Mouse (Mus musculus) liver, embryonic 13.5 days (tissue): ENCODE measurements around the gene Cntnap4. TPM values are rescaled to one million over a fixed set of nuclear protein-coding genes. Genes with fewer than 3 reads are reported as not detected.

Experiments used
- ATAC-seq: fragments of 200-750 bp; cut with Nextera tagmentation; 2 replicates; pipeline ENCODE4 v1.8.0; 2017; ENCODE audit warnings: low read depth, mild to moderate bottlenecking, moderate number of reproducible peaks, moderate library complexity
- DNase-seq: peaks from one replicate; pipeline ENCODE4 v3.0.0; 2022
- H3K27ac ChIP-seq: fragments of 300-500 bp; sonication (generic); 2 replicates; pipeline ENCODE4 v1.5.1; 2015; ENCODE audit warnings: moderate library complexity, mild to moderate bottlenecking, inconsistent platforms
- H3K27me3 ChIP-seq: fragments of 300-500 bp; sonication (generic); 2 replicates; pipeline ENCODE4 v1.6.1; 2015; ENCODE audit warnings: mild to moderate bottlenecking, inconsistent platforms
- H3K36me3 ChIP-seq: fragments of 300-500 bp; sonication (generic); 2 replicates; pipeline ENCODE4 v1.6.1; 2015; ENCODE audit warnings: mild to moderate bottlenecking, inconsistent platforms
- H3K4me1 ChIP-seq: fragments of 300-500 bp; sonication (generic); replicated peaks from 2 replicates; pipeline ENCODE4 v1.6.1; 2015; ENCODE audit warnings: inconsistent platforms
- H3K4me2 ChIP-seq: fragments of 300-500 bp; sonication (generic); 2 replicates; pipeline ENCODE4 v1.6.1; 2015; ENCODE audit warnings: inconsistent platforms, mild to moderate bottlenecking, moderate library complexity
- H3K4me3 ChIP-seq: fragments of 300-500 bp; sonication (generic); replicated peaks from 2 replicates; pipeline ENCODE4 v1.5.1; 2015; ENCODE audit warnings: mild to moderate bottlenecking, inconsistent platforms
- H3K9ac ChIP-seq: fragments of 300-500 bp; sonication (generic); 2 replicates; pipeline ENCODE4 v1.6.1; 2015; ENCODE audit warnings: mild to moderate bottlenecking, inconsistent platforms
- H3K9me3 ChIP-seq: fragments of 300-500 bp; sonication (generic); replicated peaks from 2 replicates; pipeline ENCODE4 v1.6.1; 2016; ENCODE audit warnings: inconsistent platforms
- WGBS: fragments of 180-500 bp; shearing (Covaris S2); methylation state at CpG from one replicate; pipeline ENCODE4 v1.1.7; 2015; ENCODE audit not compliant: insufficient replicate concordance; 5-methylcytosine and 5-hydroxymethylcytosine counted together
- polyA plus RNA-seq: library from polyadenylated mRNA; unstranded; fragments of >200 nt; fragmentation: Nextera tagmentation; extraction: Ambion mirVana; gene quantifications from 2 replicates; pipeline ENCODE4 v1.2.1, GENCODE M21; 2015

Cntnap4 gene
- polyA plus RNA-seq = 0.08 TPM in 1 of 2 replicates, not detected in the other

GRCm38 (mm10) chr8:112569471-112570141, at the start of gene Cntnap4:
Gene Cntnap4, plus strand, starts transcription at chr8:112570043.
- DNase-seq (no peak), ATAC-seq (no peak)
- Histone ChIP-seq H3K9me3 (peaks cover under 1% of the 10 kb centered on the region; the same call in 1 of the 2 replicates), H3K36me3 (no peaks in the 10 kb centered on the region), H3K27me3 (0 out of 2 replicates have a peak, but pooled peaks cover 2% of the 10 kb centered on the region), H3K9ac (no peak within 1 kb of the TSS), H3K4me3 (no peak within 1 kb of the TSS), H3K4me2 (no peak within 1 kb of the TSS), H3K27ac (no peak within 1 kb of the TSS), H3K4me1 (no peaks in the 10 kb centered on the region)
- 4% methylated on average over 18 of the region's 18 CpGs for WGBS

GRCm38 (mm10) chr8:112557376-112557775, 12.5 kb upstream of the Cntnap4 start:
- 34% methylated on average over 4 of the region's 4 CpGs for WGBS
- H3K4me2 ChIP-seq = no peak overlapping the region
- ATAC-seq = no peak

GRCm38 (mm10) chr8:112570541-112570940, 698 bp downstream of the Cntnap4 start:
- H3K4me2 ChIP-seq = no peak overlapping the region
- H3K27me3 ChIP-seq = 0 out of 2 replicates have a peak, but pooled peaks cover 2% of the 10 kb centered on the region

More at GRCm38 (mm10) chr8:112557376-112557775, 12.5 kb upstream of the Cntnap4 start:
- Histone ChIP-seq H3K9me3 (peaks cover 3% of the 10 kb centered on the region; the same call in 1 of the 2 replicates), H3K27ac (no peak overlapping the region), H3K4me3 (no peak overlapping the region), H3K27me3 (no peaks in the 10 kb centered on the region), H3K4me1 (no peaks in the 10 kb centered on the region), H3K9ac (no peak overlapping the region), H3K36me3 (no peaks in the 10 kb centered on the region)
- DNase-seq = no peak

GRCm38 (mm10) chr8:112571337-112571904, 1.6 kb downstream of the Cntnap4 start:
- no peaks in the 10 kb centered on the region for H3K36me3 ChIP-seq
- H3K27ac ChIP-seq = no peak overlapping the region
- ATAC-seq = no peak
- 18% methylated on average over 9 of the region's 9 CpGs for WGBS
- H3K4me3 ChIP-seq = no peak overlapping the region
- no peak for DNase-seq
- 0 out of 2 replicates have a peak, but pooled peaks cover 2% of the 10 kb centered on the region for H3K27me3 ChIP-seq
- no peak overlapping the region for H3K9ac ChIP-seq
- no peaks in the 10 kb centered on the region; the same call in 1 of the 2 replicates for H3K9me3 ChIP-seq
- H3K4me2 ChIP-seq = no peak overlapping the region
- H3K4me1 ChIP-seq = no peaks in the 10 kb centered on the region

More at GRCm38 (mm10) chr8:112570541-112570940, 698 bp downstream of the Cntnap4 start:
- no peak overlapping the region for H3K4me3 ChIP-seq
- H3K4me1 ChIP-seq = no peaks in the 10 kb centered on the region
- WGBS = 9% methylated on average over 6 of the region's 6 CpGs
- DNase-seq (no peak), ATAC-seq (no peak)
- H3K36me3 ChIP-seq = no peaks in the 10 kb centered on the region
- no peak overlapping the region for H3K9ac ChIP-seq
- no peaks in the 10 kb centered on the region; the same call in 1 of the 2 replicates for H3K9me3 ChIP-seq
- no peak overlapping the region for H3K27ac ChIP-seq

- Histone ChIP-seq H3K9ac (no peak overlapping the region), H3K27ac (no peak overlapping the region), H3K4me2 (no peak overlapping the region), H3K36me3 (no peaks in the 10 kb centered on the region), H3K27me3 (no peaks in the 10 kb centered on the region), H3K4me1 (no peaks in the 10 kb centered on the region), H3K9me3 (peaks cover 2% of the 10 kb centered on the region; the same call in 1 of the 2 replicates), H3K4me3 (no peak overlapping the region)
- ATAC-seq = no peak
- no peak for DNase-seq
- WGBS = 42% methylated on average over 6 of the region's 6 CpGs
Observed at GRCm38 (mm10) chr8:112581473-112581872, 11.6 kb downstream of the Cntnap4 start.

- no peak for ATAC-seq
- 67% methylated on average over 2 of the region's 2 CpGs for WGBS
Observed at GRCm38 (mm10) chr8:112583440-112583839, 13.6 kb downstream of the Cntnap4 start.

DNA sequence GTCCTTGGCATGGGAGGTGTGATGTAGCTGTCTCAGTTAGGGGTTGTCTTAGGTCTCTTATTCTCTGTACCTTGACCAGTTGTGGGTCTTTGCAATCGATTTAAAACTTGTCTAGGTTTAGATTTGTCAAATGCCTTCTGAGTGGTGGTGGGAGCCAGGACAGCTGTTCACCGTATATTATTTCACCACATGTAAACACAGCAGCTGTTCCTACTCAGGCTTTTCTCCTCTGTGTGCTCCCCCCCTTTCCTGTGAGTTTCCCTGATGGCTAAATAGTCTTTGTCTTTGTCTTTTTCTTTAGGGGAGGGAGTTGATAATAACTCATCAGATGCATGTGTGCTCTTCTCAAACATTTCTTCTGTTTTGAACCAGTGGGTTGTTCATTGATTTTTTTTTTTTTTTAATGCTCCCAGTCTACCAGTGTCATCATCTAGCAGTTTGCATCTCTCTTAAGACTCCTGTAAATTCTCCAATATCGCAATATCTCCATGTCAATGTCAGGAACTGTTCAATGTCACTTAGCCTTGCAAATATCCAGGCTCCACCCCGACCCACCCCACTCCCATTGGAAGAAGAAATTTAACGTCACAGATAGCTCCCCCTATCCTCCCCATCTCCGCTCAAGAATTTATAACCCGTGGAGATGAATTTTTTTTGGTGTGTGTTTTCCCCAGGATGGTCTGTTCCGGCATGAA, 18.7 kb downstream of the Cntnap4 start:
- WGBS = 59% methylated on average over 8 of the region's 8 CpGs
- no peak for ATAC-seq
- Histone ChIP-seq H3K4me3 (no peak overlapping the region), H3K27me3 (no peaks in the 10 kb centered on the region), H3K4me2 (no peak overlapping the region), H3K4me1 (no peaks in the 10 kb centered on the region), H3K9ac (no peak overlapping the region), H3K9me3 (peaks cover 9% of the 10 kb centered on the region; the same call in 1 of the 2 replicates), H3K27ac (no peak overlapping the region), H3K36me3 (no peaks in the 10 kb centered on the region)
- DNase-seq = no peak

More at GRCm38 (mm10) chr8:112583440-112583839, 13.6 kb downstream of the Cntnap4 start:
- no peak overlapping the region for H3K4me2 ChIP-seq
- peaks cover 4% of the 10 kb centered on the region; the same call in 1 of the 2 replicates for H3K9me3 ChIP-seq
- no peaks in the 10 kb centered on the region for H3K36me3 ChIP-seq
- DNase-seq = no peak
- H3K27me3 ChIP-seq = no peaks in the 10 kb centered on the region
- no peaks in the 10 kb centered on the region for H3K4me1 ChIP-seq
- no peak overlapping the region for H3K4me3 ChIP-seq
- no peak overlapping the region for H3K27ac ChIP-seq
- no peak overlapping the region for H3K9ac ChIP-seq

- H3K36me3 ChIP-seq = no peaks in the 10 kb centered on the region
- peaks cover 9% of the 10 kb centered on the region; the same call in 1 of the 2 replicates for H3K9me3 ChIP-seq
- H3K4me1 ChIP-seq = no peaks in the 10 kb centered on the region
- no peak overlapping the region for H3K9ac ChIP-seq
- no peak overlapping the region for H3K4me3 ChIP-seq
- no peak overlapping the region for H3K27ac ChIP-seq
- WGBS = 70% methylated on average over 14 of the region's 14 CpGs
- DNase-seq (no peak), ATAC-seq (no peak)
- no peak overlapping the region for H3K4me2 ChIP-seq
- H3K27me3 ChIP-seq = no peaks in the 10 kb centered on the region
Observed at GRCm38 (mm10) chr8:112589052-112589389, 19.2 kb downstream of the Cntnap4 start.

GRCm38 (mm10) chr8:112596023-112596776, 26.4 kb downstream of the Cntnap4 start:
- peaks cover 9% of the 10 kb centered on the region; the same call in 1 of the 2 replicates for H3K9me3 ChIP-seq
- no peak overlapping the region for H3K4me3 ChIP-seq
- 67% methylated on average over 15 of the region's 15 CpGs for WGBS
- no peak overlapping the region for H3K9ac ChIP-seq
- no peak overlapping the region for H3K27ac ChIP-seq
- DNase-seq (no peak), ATAC-seq (no peak)
- no peaks in the 10 kb centered on the region for H3K36me3 ChIP-seq
- no peak overlapping the region for H3K4me2 ChIP-seq
- no peaks in the 10 kb centered on the region for H3K4me1 ChIP-seq
- H3K27me3 ChIP-seq = no peaks in the 10 kb centered on the region

- no peaks in the 10 kb centered on the region for H3K4me1 ChIP-seq
- H3K27ac ChIP-seq = no peak overlapping the region
- H3K27me3 ChIP-seq = no peaks in the 10 kb centered on the region
- H3K36me3 ChIP-seq = no peaks in the 10 kb centered on the region
- no peak overlapping the region for H3K9ac ChIP-seq
- H3K4me2 ChIP-seq = no peak overlapping the region
- ATAC-seq (no peak), DNase-seq (no peak)
- peaks cover 9% of the 10 kb centered on the region; the same call in 1 of the 2 replicates for H3K9me3 ChIP-seq
- H3K4me3 ChIP-seq = no peak overlapping the region
- WGBS = 65% methylated on average over 11 of the region's 11 CpGs
Observed at GRCm38 (mm10) chr8:112599975-112600374, 30.1 kb downstream of the Cntnap4 start.

DNA sequence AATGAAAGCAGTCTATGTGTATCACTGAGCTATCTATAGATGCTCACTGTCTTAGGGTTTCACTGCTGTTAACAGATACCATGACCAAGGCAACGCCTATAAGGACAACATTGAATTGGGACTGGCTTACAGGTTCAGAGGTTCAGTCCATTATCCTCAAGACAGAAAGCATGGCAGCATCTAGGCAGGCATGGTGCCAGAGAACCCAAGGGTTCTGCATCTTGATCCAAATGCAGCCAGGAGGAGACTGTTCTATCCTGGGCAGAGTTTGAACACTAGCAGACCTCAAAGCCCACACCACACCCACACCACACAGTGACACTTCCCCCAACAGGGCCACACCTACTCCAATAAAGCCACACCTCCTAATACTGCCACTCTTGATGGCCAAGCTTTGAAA, 31.3 kb downstream of the Cntnap4 start:
- H3K9me3 ChIP-seq = peaks cover 8% of the 10 kb centered on the region; the same call in 1 of the 2 replicates
- no peak overlapping the region for H3K27ac ChIP-seq
- no peak for DNase-seq
- H3K4me3 ChIP-seq = no peak overlapping the region
- H3K4me1 ChIP-seq = no peaks in the 10 kb centered on the region
- H3K4me2 ChIP-seq = no peak overlapping the region
- no peaks in the 10 kb centered on the region for H3K36me3 ChIP-seq
- no peak for ATAC-seq
- H3K27me3 ChIP-seq = no peaks in the 10 kb centered on the region
- 39% methylated on average over 1 of the region's 1 CpGs for WGBS
- no peak overlapping the region for H3K9ac ChIP-seq
